Mouse (Mus musculus) natural killer cell, adult 2 months (primary cell): ENCODE data around the gene Lhx8.
A peak's percentile ranks its signal among the peaks of the same experiment; 100 is the strongest.

Experiments
- DNase-seq, 2 experiments: peaks; one replicate each; pipeline ENCODE4 v3.0.0; 2022; ENCODE audit warnings: low spot score in 2 of 2

Lhx8 gene

GRCm38 (mm10) chr3:154327110-154327882, 3.2 kb downstream of the Lhx8 start:
- no peak for DNase-seq

DNA sequence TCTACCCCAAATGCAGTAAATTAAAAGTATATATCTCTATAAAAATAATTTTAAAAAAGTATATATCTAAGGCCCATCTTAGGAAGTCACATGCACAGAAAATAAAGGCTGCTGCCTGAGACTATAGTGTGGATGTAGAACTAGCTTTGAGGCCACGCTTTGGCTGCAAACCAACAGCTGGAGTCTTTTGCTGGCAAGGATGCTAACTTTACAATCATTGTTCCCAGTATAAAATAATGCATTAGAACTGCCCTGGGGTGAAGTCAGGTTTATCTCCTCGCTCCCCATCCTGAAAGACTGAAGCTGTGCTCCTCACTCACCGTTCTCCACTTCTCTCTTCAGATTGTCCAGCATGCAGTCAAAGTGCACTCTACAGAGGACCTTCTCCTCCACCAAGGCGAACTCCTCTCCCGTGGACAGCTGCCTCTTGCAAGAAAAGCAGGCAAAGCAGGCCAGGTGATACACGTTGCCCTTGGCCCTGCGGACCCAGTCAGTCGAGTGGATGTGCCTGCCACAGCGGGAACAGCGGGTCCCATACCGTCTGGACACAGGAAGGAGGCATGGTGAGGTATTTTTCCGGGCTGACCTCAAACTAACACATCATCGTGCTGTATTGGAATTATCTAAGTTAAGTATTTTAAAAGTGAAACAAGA, 8.4 kb downstream of the Lhx8 start:
- DNase-seq, result no peak

DNA sequence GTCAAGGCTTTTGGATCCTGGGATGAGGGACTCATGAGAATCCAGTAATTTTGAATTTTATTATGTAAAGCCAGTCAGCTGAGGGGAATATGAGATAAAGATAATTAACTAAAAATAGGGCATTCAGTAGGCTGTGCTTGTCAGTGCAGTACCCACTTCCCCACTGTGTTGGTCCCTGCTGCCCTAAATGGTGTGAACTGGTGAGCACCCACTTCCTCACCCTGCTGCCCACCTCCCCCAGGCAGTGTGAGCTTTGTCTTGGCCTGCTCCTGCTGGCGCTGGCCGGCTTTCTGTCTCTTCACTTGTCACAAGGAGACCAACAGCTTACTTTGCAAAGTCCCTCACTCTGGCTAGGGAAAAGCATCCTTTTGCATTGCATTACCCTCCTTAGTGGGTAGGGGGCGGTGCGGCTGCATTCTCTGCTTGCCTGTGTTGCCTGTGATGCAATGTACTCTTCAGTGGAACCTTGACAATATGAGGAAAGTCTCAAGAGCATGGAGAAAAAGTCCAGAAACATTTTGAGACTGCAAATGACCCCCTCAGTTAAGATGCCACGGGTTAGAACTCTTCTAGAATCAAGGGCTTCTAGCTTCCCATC, 12.7 kb downstream of the Lhx8 start:
- DNase-seq, result no peak

DNA sequence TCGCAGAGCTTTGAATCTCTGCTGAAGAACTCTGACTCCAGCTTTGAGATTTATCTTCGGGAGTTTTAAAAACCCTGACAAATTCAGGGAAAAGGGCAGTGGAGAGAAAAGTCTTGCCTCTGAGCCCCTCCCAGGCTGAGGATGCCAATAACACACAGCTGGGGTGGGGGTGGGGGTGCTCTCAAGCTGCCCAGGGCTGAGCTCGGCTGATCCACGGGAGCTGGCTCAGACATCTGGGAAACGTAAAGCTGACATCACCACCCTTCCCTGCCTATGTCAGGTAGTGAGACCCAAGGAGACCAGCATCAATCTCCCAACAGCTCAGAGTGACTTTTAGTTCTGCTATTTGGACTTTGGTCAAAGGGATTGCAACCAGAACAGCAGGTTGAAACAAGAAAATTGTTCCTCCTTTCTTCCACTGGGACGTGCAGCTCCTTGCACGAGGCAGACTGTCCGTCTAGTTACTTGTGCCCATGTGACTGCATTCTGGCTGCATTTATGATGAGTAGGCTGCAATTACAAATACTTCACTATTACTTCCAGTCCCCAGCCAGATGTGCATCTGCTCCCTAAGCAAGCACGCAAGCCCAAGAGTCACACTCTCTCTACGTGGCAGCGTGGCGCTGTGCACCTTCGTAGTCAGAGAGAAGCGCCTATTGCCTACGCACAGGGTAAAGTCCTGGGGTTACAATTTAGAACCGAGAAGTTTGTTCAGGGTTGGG, 25.1 kb downstream of the Lhx8 start:
- DNase-seq, result no peak

DNA sequence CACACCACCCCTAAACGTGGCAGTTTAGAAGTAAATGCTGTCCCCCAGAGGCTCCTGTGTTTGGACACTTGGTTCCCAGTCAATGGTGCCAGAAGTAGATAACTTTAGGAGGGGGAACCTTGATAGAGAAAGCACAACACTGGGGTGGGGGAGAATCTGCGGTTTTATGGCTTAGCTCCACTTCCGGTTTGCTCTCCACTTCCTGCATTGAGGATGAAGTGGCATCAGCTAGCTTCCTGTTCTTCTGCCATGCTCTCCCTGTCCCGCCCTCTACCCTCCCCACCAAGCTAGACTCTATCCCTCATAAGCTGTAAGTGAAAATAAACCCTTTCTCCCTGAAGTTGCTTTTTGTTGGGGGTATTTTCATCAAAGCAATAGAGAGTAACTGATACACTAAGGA, 29.4 kb downstream of the Lhx8 start:
- no peak for DNase-seq

GRCm38 (mm10) chr3:154300006-154300405, 30.5 kb downstream of the Lhx8 start:
- no peak for DNase-seq

GRCm38 (mm10) chr3:154298490-154298889, 32.0 kb downstream of the Lhx8 start:
- no peak for DNase-seq

- no peak for DNase-seq
Observed at GRCm38 (mm10) chr3:154297499-154297898, 33.0 kb downstream of the Lhx8 start.

DNA sequence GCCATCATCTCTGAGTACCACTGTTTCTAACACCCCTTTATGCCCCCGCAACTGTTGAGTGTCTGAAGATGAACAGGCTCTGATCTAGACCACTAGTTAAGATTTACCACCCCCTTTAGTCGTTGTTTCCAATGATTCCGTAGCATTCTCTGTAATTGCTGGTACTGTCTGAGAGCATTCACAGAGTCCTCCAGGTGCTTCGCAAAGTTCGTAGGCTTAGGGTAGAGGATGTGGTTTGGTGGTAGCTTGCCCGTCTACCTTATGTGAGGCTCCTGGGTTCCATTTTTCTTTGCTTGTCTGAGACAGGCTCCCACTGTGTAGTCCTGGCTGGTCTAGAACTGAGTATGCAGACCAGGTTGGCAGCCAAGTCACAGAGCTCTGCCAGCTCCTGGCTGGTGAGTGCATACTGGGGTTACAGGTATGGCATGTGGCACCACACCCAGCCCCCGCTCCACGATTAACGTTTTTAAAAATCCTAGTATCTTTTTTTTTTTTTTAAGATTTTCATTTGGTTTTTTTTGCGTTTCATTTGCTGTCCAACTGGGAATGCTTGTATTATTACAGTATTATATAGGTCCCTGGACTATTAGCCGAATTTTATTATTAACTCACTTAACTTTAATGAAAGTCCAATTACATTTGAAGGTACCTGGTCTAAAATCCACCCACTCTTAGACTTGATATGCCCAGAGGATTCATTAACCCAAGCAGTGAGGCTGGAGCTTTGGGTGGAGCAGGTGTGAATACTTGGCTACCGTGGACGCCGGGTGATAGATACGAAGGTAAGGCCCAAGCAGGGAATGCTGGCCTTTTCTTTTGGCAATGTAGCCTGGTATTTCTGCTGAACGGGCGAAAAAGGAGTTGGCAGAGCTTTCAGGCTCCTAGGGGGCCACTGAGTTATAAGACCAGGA, 35.3 kb downstream of the Lhx8 start:
- DNase-seq, result no peak

DNA sequence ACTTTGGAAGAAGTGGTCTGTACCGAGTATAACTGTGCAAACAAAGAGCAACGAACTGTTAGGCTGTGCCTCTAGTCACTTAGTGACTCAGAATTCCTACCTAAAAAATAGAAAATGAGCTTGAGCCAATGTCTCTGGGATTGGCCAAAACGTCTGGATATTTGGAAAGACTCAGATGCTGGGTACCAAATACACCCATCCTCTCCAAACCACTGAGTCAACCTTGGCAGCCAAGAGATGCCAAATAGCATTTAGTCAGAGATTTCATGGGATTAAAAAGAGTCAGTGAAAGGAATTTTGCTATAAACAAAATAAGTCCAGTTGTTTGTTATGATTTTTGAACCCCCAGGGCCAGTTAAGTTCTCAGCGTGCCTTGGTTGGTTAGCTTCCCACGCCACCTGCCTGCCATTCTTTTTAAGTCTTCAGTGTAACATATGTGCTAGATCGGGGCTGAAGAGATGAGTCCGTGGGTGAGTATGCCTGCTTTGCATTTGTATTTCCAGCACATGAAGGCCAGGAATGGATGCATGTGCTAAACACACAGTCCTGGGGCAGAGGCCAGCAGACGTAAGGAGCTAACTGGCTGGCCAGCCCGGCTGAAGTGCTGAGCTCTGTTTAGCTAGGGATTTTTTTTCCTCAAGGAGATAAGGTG, 36.5 kb downstream of the Lhx8 start:
- no peak for DNase-seq

GRCm38 (mm10) chr3:154292126-154292525, 38.3 kb downstream of the Lhx8 start:
- no peak for DNase-seq

DNA sequence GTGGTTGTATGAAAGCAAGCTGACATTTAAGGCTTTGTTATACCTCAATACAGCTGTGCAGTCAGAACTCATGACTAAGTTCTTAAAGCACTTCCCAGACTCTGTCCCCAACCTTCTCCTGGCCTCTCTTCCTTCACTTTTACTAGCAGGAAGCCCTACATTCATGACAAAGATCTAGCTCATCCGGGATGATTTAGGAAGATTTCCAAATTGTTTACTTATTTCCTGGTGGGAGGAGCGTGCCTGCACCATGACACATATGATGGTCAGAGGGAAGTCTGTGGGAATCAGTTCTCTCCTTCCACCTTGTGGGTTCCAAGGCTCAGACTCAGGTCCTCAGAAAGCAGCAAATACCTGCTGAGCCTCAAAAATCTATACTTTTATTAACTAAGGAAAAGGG, 40.1 kb downstream of the Lhx8 start:
- DNase-seq, result no peak

GRCm38 (mm10) chr3:154288429-154289069, 41.9 kb downstream of the Lhx8 start:
- no peak for DNase-seq

GRCm38 (mm10) chr3:154287217-154287616, 43.2 kb downstream of the Lhx8 start:
- DNase-seq, result no peak

DNA sequence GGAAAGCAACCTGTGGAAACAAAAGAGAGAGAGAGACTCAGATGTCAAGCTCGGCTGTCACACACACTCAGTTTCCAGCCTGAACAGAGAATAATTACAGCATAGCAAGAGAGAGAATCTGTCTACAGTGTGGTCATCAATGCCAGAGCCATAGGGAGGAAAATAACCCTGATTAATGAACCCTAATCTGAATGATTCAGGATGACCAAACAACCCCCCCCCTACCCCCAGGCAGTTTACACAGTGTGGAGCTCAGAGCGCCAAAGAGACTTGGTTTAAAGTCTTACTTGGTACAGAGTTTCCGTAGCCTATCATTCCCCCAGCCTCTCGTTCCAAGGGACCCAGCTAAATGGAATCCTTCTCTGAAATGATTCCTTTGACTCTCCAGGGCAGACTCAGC, 45.1 kb downstream of the Lhx8 start:
- no peak for DNase-seq

GRCm38 (mm10) chr3:154284260-154284659, 46.2 kb downstream of the Lhx8 start:
- DNase-seq, result no peak

DNA sequence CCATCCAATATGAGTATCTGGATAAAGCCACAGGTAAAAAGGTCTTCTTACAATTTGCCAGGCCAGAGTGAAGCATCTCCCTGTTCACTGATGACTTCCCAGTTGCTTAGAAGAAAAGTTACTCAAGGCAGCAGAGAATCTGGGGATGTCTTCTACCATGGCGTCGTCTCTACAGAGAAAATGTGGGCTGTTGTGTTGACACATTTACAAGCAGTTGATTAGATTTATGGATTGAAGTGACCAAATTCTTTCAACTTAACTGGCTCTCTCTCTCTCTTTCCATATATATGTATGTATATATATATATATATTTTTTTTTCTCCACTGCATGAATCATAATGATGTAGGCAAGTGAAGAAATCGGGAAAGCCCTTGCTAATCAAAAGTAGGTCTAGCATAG, 55.8 kb downstream of the Lhx8 start:
- DNase-seq, result no peak

DNA sequence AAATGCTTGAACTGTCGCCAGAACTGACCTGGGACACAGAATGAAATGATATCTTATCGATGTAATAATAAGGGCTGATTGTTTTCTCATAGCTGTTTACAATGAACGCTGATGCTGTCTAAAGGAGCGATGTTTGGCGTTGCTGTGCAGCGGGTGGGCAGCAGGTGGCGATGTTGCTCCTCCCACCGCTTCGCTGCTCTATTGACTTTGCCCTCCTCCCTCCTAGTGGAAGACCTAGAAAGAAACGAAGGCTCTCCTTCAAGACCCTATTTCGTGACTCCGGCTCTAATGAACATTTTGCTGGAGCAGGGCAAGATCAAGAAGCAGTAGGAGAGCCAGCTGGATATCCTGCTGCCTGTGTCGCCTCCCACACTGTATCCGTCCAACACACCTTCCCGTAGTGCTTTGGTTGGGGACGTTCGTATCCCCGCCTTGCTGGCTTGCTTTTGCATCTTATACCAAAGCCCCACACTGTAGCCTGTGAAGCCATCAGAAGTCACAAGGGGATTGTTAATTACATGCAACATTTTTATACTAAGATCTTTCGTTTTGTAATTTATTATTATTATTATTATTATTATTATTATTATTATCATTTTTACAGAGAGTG, 60.6 kb downstream of the Lhx8 start:
- DNase-seq, result peak; percentile 18 to 30

- DNase-seq, result no peak
Observed at GRCm38 (mm10) chr3:154268313-154268712, 62.1 kb downstream of the Lhx8 start.

DNA sequence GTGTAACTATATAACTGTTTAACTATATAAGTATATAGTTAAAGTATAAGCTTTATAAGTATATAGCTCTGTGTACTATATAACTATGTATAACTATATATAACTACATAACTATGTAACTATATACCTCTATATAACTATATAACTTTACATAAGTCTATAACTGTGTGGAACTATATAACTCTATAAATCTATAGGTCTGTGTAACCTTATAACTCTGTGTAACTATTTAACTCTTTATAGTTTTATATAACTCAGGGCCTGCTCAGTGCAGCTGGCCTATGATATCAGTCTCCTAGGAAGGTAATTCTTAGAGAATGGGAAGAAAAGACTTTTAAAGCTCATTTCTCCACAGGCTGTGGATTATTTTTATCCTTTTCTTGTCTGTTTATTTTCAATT, 73.1 kb downstream of the Lhx8 start:
- no peak for DNase-seq
